Mouse (Mus musculus): ENCODE data around the gene Chd6. TPM values are rescaled to one million over a fixed set of nuclear protein-coding genes. Genes with fewer than 3 reads are reported as not detected.

The Chd6 gene
- polyA plus RNA-seq, 1 experiment from 2014 or later: 31.0 TPM

- no peaks in the 10 kb centered on the region for H3K9me3 ChIP-seq (replicated peaks)
- peaks cover 15% of the 10 kb centered on the region for H3K4me1 ChIP-seq
- no peak overlapping the region for H3K9ac ChIP-seq
- H3K27me3 ChIP-seq: peaks cover 5% of the 10 kb centered on the region; the same call in 1 of the 2 replicates
- no peak overlapping the region for H3K4me3 ChIP-seq (replicated peaks)
- H3K36me3 ChIP-seq: peaks cover 36% of the 10 kb centered on the region
- no peak overlapping the region for H3K27ac ChIP-seq (replicated peaks)
- 84% methylated on average over 5 of the region's 5 CpGs for WGBS
- no peak overlapping the region for H3K4me2 ChIP-seq (replicated peaks)
- ATAC-seq (ENCODE audit: insufficient number of reproducible peaks, low FRiP score, low TSS enrichment, low read depth): no peak
Measured at GRCm38 (mm10) chr2:160906101-160906500, 202.8 kb downstream of the Chd6 start.

GRCm38 (mm10) chr2:160905301-160905700 is 203.6 kb downstream of the Chd6 start:
- Histone ChIP-seq H3K27me3 (peaks cover 2% of the 10 kb centered on the region; the same call in 1 of the 2 replicates), H3K4me2 (replicated peaks) (no peak overlapping the region), H3K4me3 (replicated peaks) (no peak overlapping the region), H3K9ac (no peak overlapping the region), H3K4me1 (peaks cover 8% of the 10 kb centered on the region; the same call in 1 of the 2 replicates), H3K9me3 (replicated peaks) (no peaks in the 10 kb centered on the region), H3K36me3 (peaks cover 36% of the 10 kb centered on the region), H3K27ac (replicated peaks) (no peak overlapping the region)
- no peak for ATAC-seq (ENCODE audit: insufficient number of reproducible peaks, low FRiP score, low TSS enrichment, low read depth)
- WGBS: 93% methylated on average over 12 of the region's 12 CpGs

- Histone ChIP-seq H3K4me2 (replicated peaks) (no peak overlapping the region), H3K4me1 (no peaks in the 10 kb centered on the region), H3K27ac (replicated peaks) (no peak overlapping the region), H3K4me3 (replicated peaks) (no peak overlapping the region), H3K9me3 (replicated peaks) (no peaks in the 10 kb centered on the region), H3K36me3 (peaks cover 15% of the 10 kb centered on the region), H3K27me3 (no peaks in the 10 kb centered on the region), H3K9ac (no peak overlapping the region)
- no peak for ATAC-seq (ENCODE audit: insufficient number of reproducible peaks, low FRiP score, low TSS enrichment, low read depth)
- WGBS: 82% methylated on average over 7 of the region's 7 CpGs
Measured at GRCm38 (mm10) chr2:160901656-160902412, 207.0 kb downstream of the Chd6 start.

Other genes starting within 250 kb of the Chd6 start
- 13.2 and 14.3 TPM in 2 replicates for gene Zhx3, start 236.1 kb downstream of the Chd6 start, polyA plus RNA-seq (2015; fragmentation: Nextera tagmentation; extraction: Ambion mirVana)
- gene Lpin3, start 228.4 kb downstream of the Chd6 start, polyA plus RNA-seq (2015; fragmentation: Nextera tagmentation; extraction: Ambion mirVana): 4.7 and 5.1 TPM in 2 replicates
- 51.3 and 51.9 TPM in 2 replicates for gene Emilin3, start 196.7 kb downstream of the Chd6 start, polyA plus RNA-seq (2015; fragmentation: Nextera tagmentation; extraction: Ambion mirVana)